ENCODE assay signal across 21 mouse cellular contexts in the genomic region with DNA sequence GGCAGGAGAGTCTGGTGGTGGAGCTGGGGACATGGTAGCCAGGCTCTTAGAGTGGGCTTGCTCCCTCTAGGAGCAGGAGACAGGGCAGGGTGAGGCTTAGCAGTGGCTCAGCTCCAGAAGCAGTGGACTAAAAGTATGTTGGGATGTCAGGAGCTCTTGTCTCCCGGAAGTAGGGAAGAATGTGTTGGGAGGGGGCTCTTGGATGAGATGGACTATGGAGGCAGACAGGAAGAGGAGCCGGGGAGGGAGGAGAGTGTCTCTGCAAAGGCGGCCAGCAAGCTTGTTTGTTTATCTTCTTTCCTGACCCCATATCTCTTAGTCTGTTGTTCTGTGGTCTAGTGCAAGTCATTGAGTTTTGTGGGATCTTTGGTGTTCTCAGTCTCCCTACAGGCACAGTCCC. TPM values are rescaled to one million over a fixed set of nuclear protein-coding genes. Genes with fewer than 3 reads are reported as not detected.
DNase-seq lines count a peak whose midpoint lies in the region; ATAC-seq and TF ChIP-seq lines count a peak whose summit lies in the region.
"Had no signal": no experiment of that assay in that cellular context is flagged by ENCODE, and none has a peak within 500 bp of the region (broad histone marks: within the 10 kb centered on the region; RNA-seq: fewer than 3 reads in every experiment).

No protein-coding gene starts in this region.

- peaks cover 25% of the 10 kb centered on the region for H3K4me1 ChIP-seq in forebrain, embryonic 10.5 days
- peaks cover 16% of the 10 kb centered on the region for H3K4me1 ChIP-seq in forebrain, embryonic 13.5 days
- peaks cover 39% of the 10 kb centered on the region; the same call in 1 of the 2 replicates for H3K4me1 ChIP-seq in kidney, adult 2 months (ENCODE audit: control insufficient read depth, insufficient read depth, low read length)
- H3K4me1 ChIP-seq in kidney, embryonic 14.5 days (ENCODE audit: control insufficient read depth, insufficient read depth, low read length): 0 out of 2 replicates have a peak, but pooled peaks cover 5% of the 10 kb centered on the region
- H3K4me1 ChIP-seq in embryonic facial prominence, embryonic 10.5 days: peaks cover 33% of the 10 kb centered on the region
- peaks cover 71% of the 10 kb centered on the region for H3K4me1 ChIP-seq in liver, embryonic 11.5 days (replicated peaks; ENCODE audit: control insufficient read depth, insufficient read depth, low read length)
- H3K4me1 ChIP-seq: embryonic facial prominence, embryonic 12.5 days had no signal

- 80% methylated on average over 3 of the region's 3 CpGs for WGBS in forebrain, embryonic 10.5 days
- WGBS in forebrain, embryonic 13.5 days: 94% methylated on average over 3 of the region's 3 CpGs
- WGBS in kidney, adult 2 months: 63% methylated on average over 3 of the region's 3 CpGs
- 61% methylated on average over 3 of the region's 3 CpGs for whole genome bisulfite sequencing in kidney, embryonic 14.5 days
- WGBS in embryonic facial prominence, embryonic 10.5 days: 71% methylated on average over 3 of the region's 3 CpGs
- WGBS in liver, embryonic 11.5 days: 26% methylated on average over 3 of the region's 3 CpGs

- ATAC-seq in forebrain, embryonic 13.5 days: no peak
- ATAC-seq in kidney, embryonic 14.5 days (ENCODE audit: low FRiP score, low TSS enrichment): no peak
- no peak for ATAC-seq in liver, embryonic 11.5 days (replicated peaks; ENCODE audit: low FRiP score)
- ATAC-seq: CD4-positive, CD25-positive, alpha-beta regulatory T cell, adult 4 months; forebrain, postnatal 0 days; Patski had no signal

- no peaks in the 10 kb centered on the region for H3K9me3 ChIP-seq in forebrain, embryonic 10.5 days
- no peaks in the 10 kb centered on the region for H3K9me3 ChIP-seq in forebrain, embryonic 13.5 days (replicated peaks)
- no peaks in the 10 kb centered on the region for H3K9me3 ChIP-seq in kidney, embryonic 14.5 days (ENCODE audit: control insufficient read depth, low read length)
- H3K9me3 ChIP-seq in embryonic facial prominence, embryonic 10.5 days: no peaks in the 10 kb centered on the region
- no peaks in the 10 kb centered on the region for H3K9me3 ChIP-seq in liver, embryonic 11.5 days (ENCODE audit: control insufficient read depth, low read length)
- H3K9me3 ChIP-seq: embryonic facial prominence, embryonic 12.5 days had no signal

- no peak overlapping the region for H3K4me2 ChIP-seq in forebrain, embryonic 13.5 days
- no peak overlapping the region for H3K4me2 ChIP-seq in kidney, embryonic 14.5 days (replicated peaks; ENCODE audit: low read depth, low read length)
- peak overlapping the region; percentile 67 for H3K4me2 ChIP-seq in liver, embryonic 11.5 days
- H3K4me2 ChIP-seq: embryonic facial prominence, embryonic 12.5 days; midbrain, embryonic 11.5 days had no signal

- H3K36me3 ChIP-seq in forebrain, embryonic 10.5 days (replicated peaks): no peaks in the 10 kb centered on the region
- H3K36me3 ChIP-seq in forebrain, embryonic 13.5 days (ENCODE audit: poor library complexity, severe bottlenecking): no peaks in the 10 kb centered on the region
- H3K36me3 ChIP-seq in kidney, adult 2 months (ENCODE audit: control insufficient read depth, insufficient read depth, low read length): no peaks in the 10 kb centered on the region
- no peaks in the 10 kb centered on the region for H3K36me3 ChIP-seq in kidney, embryonic 14.5 days (ENCODE audit: control insufficient read depth, insufficient read depth, low read length)
- no peaks in the 10 kb centered on the region for H3K36me3 ChIP-seq in embryonic facial prominence, embryonic 10.5 days (replicated peaks)
- H3K36me3 ChIP-seq in liver, embryonic 11.5 days (ENCODE audit: control insufficient read depth, insufficient read depth, low read length): no peaks in the 10 kb centered on the region
- H3K36me3 ChIP-seq: embryonic facial prominence, embryonic 12.5 days had no signal

- H3K9ac ChIP-seq in forebrain, embryonic 13.5 days: no peak overlapping the region
- no peak overlapping the region for H3K9ac ChIP-seq in kidney, embryonic 14.5 days (ENCODE audit: low read depth, low read length)
- H3K9ac ChIP-seq in liver, embryonic 11.5 days (ENCODE audit: low read depth, low read length): peak overlapping the region; percentile 67
- H3K9ac ChIP-seq: embryonic facial prominence, embryonic 12.5 days; forebrain, postnatal 0 days had no signal

- no peak for DNase-seq in forebrain, embryonic 10.5 days (ENCODE audit: extremely low spot score, low spot score)
- DNase-seq in kidney, adult 2 months: peak; percentile 69
- DNase-seq in embryonic facial prominence, embryonic 10.5 days (ENCODE audit: low spot score): no peak
- no peak for DNase-seq in liver, embryonic 11.5 days (ENCODE audit: low spot score)
- DNase-seq in spleen, postnatal 10 days (ENCODE audit: low spot score in 2 of 2): no peak
- DNase-seq in thymus, postnatal 4 days: no peak
- DNase-seq: adrenal gland, adult 8-10 months; cerebellum, adult 9-11 months; forebrain, postnatal 0 days; layer of hippocampus, postnatal 36 days had no signal

- no peak overlapping the region for H3K4me3 ChIP-seq in forebrain, embryonic 10.5 days
- H3K4me3 ChIP-seq in forebrain, embryonic 13.5 days: no peak overlapping the region
- H3K4me3 ChIP-seq in kidney, adult 2 months (ENCODE audit: insufficient read depth, low read depth, low read length): no peak overlapping the region
- H3K4me3 ChIP-seq in kidney, embryonic 14.5 days (ENCODE audit: low read length): no peak overlapping the region
- no peak overlapping the region for H3K4me3 ChIP-seq in embryonic facial prominence, embryonic 10.5 days
- H3K4me3 ChIP-seq in liver, embryonic 11.5 days (ENCODE audit: low read depth, low read length): peak overlapping the region; percentile 35
- H3K4me3 ChIP-seq: embryonic facial prominence, embryonic 12.5 days had no signal

- no peaks in the 10 kb centered on the region for H3K27me3 ChIP-seq in forebrain, embryonic 10.5 days (ENCODE audit: poor library complexity, severe bottlenecking)
- no peaks in the 10 kb centered on the region for H3K27me3 ChIP-seq in forebrain, embryonic 13.5 days
- no peaks in the 10 kb centered on the region for H3K27me3 ChIP-seq in kidney, adult 2 months (replicated peaks; ENCODE audit: control insufficient read depth, insufficient read depth, low read length)
- no peaks in the 10 kb centered on the region for H3K27me3 ChIP-seq in kidney, embryonic 14.5 days (ENCODE audit: control insufficient read depth, insufficient read depth, low read length)
- peaks cover 6% of the 10 kb centered on the region; the same call in 1 of the 2 replicates for H3K27me3 ChIP-seq in embryonic facial prominence, embryonic 10.5 days (replicated peaks; ENCODE audit: low read depth, poor library complexity, severe bottlenecking)
- H3K27me3 ChIP-seq in liver, embryonic 11.5 days (replicated peaks; ENCODE audit: control insufficient read depth, insufficient read depth, low read length): no peaks in the 10 kb centered on the region
- H3K27me3 ChIP-seq: embryonic facial prominence, embryonic 12.5 days; Patski had no signal

- 0 out of 2 replicates have a peak overlapping the region, but pooled peaks have one; percentile 4 for H3K27ac ChIP-seq in forebrain, embryonic 10.5 days
- H3K27ac ChIP-seq in forebrain, embryonic 13.5 days: no peak overlapping the region
- H3K27ac ChIP-seq in kidney, adult 2 months (ENCODE audit: insufficient read depth, low read depth, low read length): peak overlapping the region; percentile 58
- H3K27ac ChIP-seq in kidney, embryonic 14.5 days (ENCODE audit: low read depth, low read length): no peak overlapping the region
- H3K27ac ChIP-seq in embryonic facial prominence, embryonic 10.5 days (replicated peaks): peak overlapping the region; percentile 16; the same call in 1 of the 2 replicates
- H3K27ac ChIP-seq in liver, embryonic 11.5 days (ENCODE audit: low read depth, low read length): peak overlapping the region; percentile 85
- H3K27ac ChIP-seq: embryonic facial prominence, embryonic 12.5 days; macrophage had no signal

- TF ChIP-seq POLR2A in kidney, adult 2 months (IDR thresholded peaks at IDR 0.05; ENCODE audit: low read depth, low read length): no peak

- TF ChIP-seq CTCF in kidney, adult 2 months (conservative IDR thresholded peaks at IDR 0.05; ENCODE audit: insufficient read depth, insufficient read length, low read depth, low read length): no peak

RNA-seq across cellular contexts. Expression of a gene that starts 12.1 kb away (rescaled TPM):
- 2.3 and 3.2 TPM in 2 replicates for polyA plus RNA-seq in forebrain, embryonic 10.5 days (2016; fragmentation: Nextera tagmentation; extraction: Ambion mirVana)
- 0.18 and 0.42 TPM in 2 replicates for polyA plus RNA-seq in forebrain, embryonic 13.5 days (2015; fragmentation: Nextera tagmentation; extraction: Ambion mirVana)
- 64.7 and 68.2 TPM in 2 replicates for polyA plus RNA-seq in kidney, adult 2 months (2012; rRNA removed)
- 0.69 and 1.8 TPM in 2 replicates for polyA plus RNA-seq in kidney, embryonic 14.5 days (2014; fragmentation: Nextera tagmentation; extraction: Ambion mirVana)
- 1.9 and 2.2 TPM in 2 replicates for polyA plus RNA-seq in embryonic facial prominence, embryonic 10.5 days (2016; fragmentation: Nextera tagmentation; extraction: Ambion mirVana)
- 20.1 and 20.7 TPM in 2 replicates for polyA plus RNA-seq in liver, embryonic 11.5 days (2014; fragmentation: Nextera tagmentation; extraction: Ambion mirVana)
- polyA plus RNA-seq: CD4-positive, CD25-positive, alpha-beta regulatory T cell, adult 4 months; macrophage; Patski had no signal

RNA-seq across cellular contexts. Expression of a gene that starts 36.6 kb away (rescaled TPM):
- not detected in 2 replicates for polyA plus RNA-seq in forebrain, embryonic 10.5 days (2016; fragmentation: Nextera tagmentation; extraction: Ambion mirVana)
- not detected in 2 replicates for polyA plus RNA-seq in forebrain, embryonic 13.5 days (2015; fragmentation: Nextera tagmentation; extraction: Ambion mirVana)
- polyA plus RNA-seq in kidney, adult 2 months (2012; rRNA removed): not detected in 2 replicates
- not detected in 2 replicates for polyA plus RNA-seq in kidney, embryonic 14.5 days (2014; fragmentation: Nextera tagmentation; extraction: Ambion mirVana)
- polyA plus RNA-seq in embryonic facial prominence, embryonic 10.5 days (2016; fragmentation: Nextera tagmentation; extraction: Ambion mirVana): 0.09 and 0.15 TPM in 2 replicates
- polyA plus RNA-seq in liver, embryonic 11.5 days (2014; fragmentation: Nextera tagmentation; extraction: Ambion mirVana): not detected in 2 replicates
- polyA plus RNA-seq: cortical plate, adult 2 months; embryonic facial prominence, embryonic 12.5 days; forebrain, postnatal 0 days; heart, embryonic 16.5 days; hindbrain, embryonic 11.5 days; macrophage; midbrain, embryonic 11.5 days; Patski; stomach, embryonic 16.5 days had no signal

RNA-seq across cellular contexts. Expression of a gene that starts 39.1 kb away (rescaled TPM):
- 3.6 and 4.1 TPM in 2 replicates for polyA plus RNA-seq in forebrain, embryonic 10.5 days (2016; fragmentation: Nextera tagmentation; extraction: Ambion mirVana)
- 3.1 and 3.6 TPM in 2 replicates for polyA plus RNA-seq in forebrain, embryonic 13.5 days (2015; fragmentation: Nextera tagmentation; extraction: Ambion mirVana)
- 1.0 and 5.7 TPM in 2 replicates for polyA plus RNA-seq in kidney, adult 2 months (2012; rRNA removed)
- polyA plus RNA-seq in kidney, embryonic 14.5 days (2014; fragmentation: Nextera tagmentation; extraction: Ambion mirVana): 13.0 and 14.2 TPM in 2 replicates
- 3.3 and 3.6 TPM in 2 replicates for polyA plus RNA-seq in embryonic facial prominence, embryonic 10.5 days (2016; fragmentation: Nextera tagmentation; extraction: Ambion mirVana)
- polyA plus RNA-seq in liver, embryonic 11.5 days (2014; fragmentation: Nextera tagmentation; extraction: Ambion mirVana): 8.8 and 10.1 TPM in 2 replicates

RNA-seq across cellular contexts. Expression of a gene that starts 49.9 kb away (rescaled TPM):
- 0.14 and 0.21 TPM in 2 replicates for polyA plus RNA-seq in forebrain, embryonic 10.5 days (2016; fragmentation: Nextera tagmentation; extraction: Ambion mirVana)
- 0.12 and 0.13 TPM in 2 replicates for polyA plus RNA-seq in forebrain, embryonic 13.5 days (2015; fragmentation: Nextera tagmentation; extraction: Ambion mirVana)
- 1.4 and 1.9 TPM in 2 replicates for polyA plus RNA-seq in kidney, adult 2 months (2012; rRNA removed)
- polyA plus RNA-seq in kidney, embryonic 14.5 days (2014; fragmentation: Nextera tagmentation; extraction: Ambion mirVana): 0.15 TPM in 1 of 2 replicates, not detected in the other
- 0.12 and 0.26 TPM in 2 replicates for polyA plus RNA-seq in embryonic facial prominence, embryonic 10.5 days (2016; fragmentation: Nextera tagmentation; extraction: Ambion mirVana)
- polyA plus RNA-seq in liver, embryonic 11.5 days (2014; fragmentation: Nextera tagmentation; extraction: Ambion mirVana): 0.43 and 0.92 TPM in 2 replicates
- polyA plus RNA-seq: macrophage had no signal

Comparison
In these comparisons a context has a peak if more than half of its experiments do, and no peak if none do; other contexts are left out.
1. H3K27ac ChIP-seq: peak in forebrain, embryonic 10.5 days (single experiment), kidney, adult 2 months (single experiment), embryonic facial prominence, embryonic 10.5 days (single experiment) and liver, embryonic 11.5 days (single experiment); none in forebrain, embryonic 13.5 days (single experiment) and kidney, embryonic 14.5 days (single experiment).